Mouse (Mus musculus) cerebellum, adult 2 months (tissue): ENCODE results near the gene Sowahb. TPM values are rescaled to one million over a fixed set of nuclear protein-coding genes. Genes with fewer than 3 reads are reported as not detected.

Source experiments
- DNase-seq, 2 experiments: peaks; one replicate each; pipeline ENCODE4 v3.0.0; 2021
- H3K27ac ChIP-seq: fragments of 200-500 bp; 2 replicates; pipeline ENCODE4 v1.5.1; 2012; ENCODE audit warnings: low read length, control low read depth, inconsistent platforms; ENCODE audit not compliant: insufficient read depth
- H3K27me3 ChIP-seq: fragments of 200-500 bp; 2 replicates; pipeline ENCODE4 v1.6.1; 2012; ENCODE audit warnings: inconsistent platforms, mild to moderate bottlenecking, low read length, moderate library complexity; ENCODE audit not compliant: control insufficient read depth, insufficient read depth
- H3K4me1 ChIP-seq: fragments of 200-500 bp; 2 replicates; pipeline ENCODE4 v1.6.1; 2011; ENCODE audit warnings: low read length; ENCODE audit not compliant: control insufficient read depth, insufficient read depth
- H3K4me3 ChIP-seq: fragments of 200-500 bp; replicated peaks from 2 replicates; pipeline ENCODE3; 2011; ENCODE audit warnings: mild to moderate bottlenecking, low read depth, low read length, control low read depth; ENCODE audit not compliant: insufficient read depth
- CTCF ChIP-seq: fragments of 200-500 bp; IDR thresholded peaks from 2 replicates; pipeline ENCODE4 v1.5.1; 2011; ENCODE audit warnings: low read depth, mild to moderate bottlenecking, control low read depth, low read length, moderate library complexity, borderline replicate concordance; ENCODE audit not compliant: insufficient read depth
- POLR2A ChIP-seq: fragments of 200-500 bp; IDR thresholded peaks from 2 replicates; pipeline ENCODE4 v1.6.1; 2011; ENCODE audit warnings: low read length, control low read depth, borderline replicate concordance; ENCODE audit not compliant: insufficient read depth
- WGBS: fragments of 180-500 bp; shearing (Covaris S2); methylation state at CpG from one replicate; pipeline ENCODE4 v1.1.7; 2018; 5-methylcytosine and 5-hydroxymethylcytosine counted together
- polyA plus RNA-seq: library from polyadenylated mRNA; depleted of rRNA; stranded (reverse); fragments of >200 nt; gene quantifications from 2 replicates; pipeline ENCODE4 v1.2.3, GENCODE M21; 2012; rRNA removed

Gene Sowahb
- polyA plus RNA-seq, 1 experiment, result 17.0 TPM

- no peak for DNase-seq
- Histone ChIP-seq H3K27me3 (no peaks in the 10 kb centered on the region; the same call in 1 of the 2 replicates), H3K27ac (no peak overlapping the region), H3K4me1 (no peaks in the 10 kb centered on the region), H3K4me3 (no peak overlapping the region)
- TF ChIP-seq POLR2A, result no peak
- no peak for TF ChIP-seq CTCF
- 70% methylated on average over 3 of the region's 3 CpGs for WGBS
Observed at GRCm38 (mm10) chr5:92992106-92992505, 52.7 kb downstream of the Sowahb start.

Other genes starting within 250 kb of the Sowahb start
- 74.0 and 77.7 TPM in 2 replicates for gene Sept11, start 48.4 kb upstream of the Sowahb start, polyA plus RNA-seq
- 176 and 183 TPM in 2 replicates for gene Ccni, start 161.5 kb upstream of the Sowahb start, polyA plus RNA-seq
- 0.76 and 0.84 TPM in 2 replicates for gene 2010109A12Rik, start 161.5 kb upstream of the Sowahb start, polyA plus RNA-seq
- 47.2 and 48.2 TPM in 2 replicates for gene Ccng2, start 222.2 kb upstream of the Sowahb start, polyA plus RNA-seq